Mouse (Mus musculus) CD4-positive helper T cell, adult 2 months (primary cell): ENCODE results near the gene Mgat3.

ENCODE experiments used
- DNase-seq: peaks from one replicate; pipeline ENCODE4 v3.0.0-alpha.2; 2012; ENCODE audit warnings: low read depth, missing footprints, low spot score

Mgat3 gene

DNA sequence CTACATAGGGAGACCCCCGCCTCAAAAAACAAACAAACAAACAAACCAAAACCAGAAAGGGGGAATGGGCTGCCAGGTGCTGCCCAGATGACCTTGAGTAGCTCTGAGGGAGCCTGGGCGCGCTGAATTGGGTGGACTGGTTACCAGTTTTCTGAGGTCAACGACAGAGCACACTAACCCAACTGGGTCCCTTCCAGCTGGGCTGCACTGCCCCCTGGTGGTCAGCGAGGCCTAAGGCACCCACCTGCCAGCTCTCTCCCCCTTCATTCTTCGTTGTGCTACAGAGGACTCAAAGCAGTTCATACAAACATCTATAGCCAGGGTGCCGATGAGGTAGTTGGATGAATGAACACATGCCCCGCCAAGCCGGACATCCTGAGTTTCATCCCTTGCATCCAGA is 51.7 kb downstream of the Mgat3 start:
- peak; percentile 82 for DNase-seq

DNA sequence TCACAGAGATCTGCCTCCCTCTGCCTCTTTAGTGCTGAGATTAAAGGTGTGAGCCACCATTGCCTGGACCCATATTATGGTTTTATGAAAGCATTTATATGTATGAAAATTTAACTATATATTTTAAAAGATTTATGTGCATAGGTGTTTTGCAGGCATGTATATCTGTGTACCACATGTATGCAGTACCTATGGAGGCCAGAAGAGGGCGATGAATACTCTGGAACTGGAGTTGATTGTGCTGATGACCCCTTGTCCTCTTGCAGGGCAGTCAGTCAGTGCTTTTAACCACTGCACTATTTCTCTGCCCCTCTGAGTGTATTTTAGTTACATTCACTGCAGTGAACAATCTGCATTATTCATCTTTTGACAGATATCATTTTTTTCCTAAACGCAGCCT is 52.3 kb downstream of the Mgat3 start:
- DNase-seq: peak; percentile 67

DNA sequence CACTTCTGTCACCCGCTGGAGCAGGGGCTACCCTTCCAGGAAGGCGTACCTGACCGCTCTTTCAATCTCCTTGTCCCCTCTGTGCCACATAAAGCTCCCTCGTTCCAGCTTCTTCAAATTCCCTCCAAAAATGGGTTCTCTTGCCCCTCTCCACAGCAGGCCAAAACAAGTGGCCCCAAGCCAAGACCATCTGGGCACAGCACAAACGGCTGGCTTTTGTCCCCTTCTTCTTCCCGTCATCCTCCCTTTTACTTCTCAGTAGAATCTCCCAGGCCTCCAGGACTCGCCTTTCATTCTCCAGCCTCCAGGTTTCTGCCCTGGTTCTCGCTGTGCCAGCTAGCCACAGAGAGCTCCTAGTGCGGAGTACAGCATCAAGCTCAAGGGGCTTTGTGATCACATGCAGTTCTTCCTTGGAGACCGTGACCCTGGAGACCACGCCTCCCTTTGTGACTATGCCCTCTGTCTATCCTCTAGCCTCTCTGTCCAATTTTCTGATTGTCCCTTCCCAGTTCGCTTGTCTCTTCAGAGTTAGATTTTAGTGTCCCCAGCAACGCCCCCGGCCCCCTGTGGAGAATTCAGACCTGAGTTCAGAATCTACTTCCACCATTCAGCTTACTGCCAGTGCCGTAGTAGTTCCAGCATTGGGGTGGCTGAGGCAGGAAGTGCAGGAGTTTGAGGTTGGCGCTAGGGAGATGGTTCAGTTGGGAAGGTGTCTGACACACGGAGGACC is 54.7 kb downstream of the Mgat3 start:
- no peak for DNase-seq

DNA sequence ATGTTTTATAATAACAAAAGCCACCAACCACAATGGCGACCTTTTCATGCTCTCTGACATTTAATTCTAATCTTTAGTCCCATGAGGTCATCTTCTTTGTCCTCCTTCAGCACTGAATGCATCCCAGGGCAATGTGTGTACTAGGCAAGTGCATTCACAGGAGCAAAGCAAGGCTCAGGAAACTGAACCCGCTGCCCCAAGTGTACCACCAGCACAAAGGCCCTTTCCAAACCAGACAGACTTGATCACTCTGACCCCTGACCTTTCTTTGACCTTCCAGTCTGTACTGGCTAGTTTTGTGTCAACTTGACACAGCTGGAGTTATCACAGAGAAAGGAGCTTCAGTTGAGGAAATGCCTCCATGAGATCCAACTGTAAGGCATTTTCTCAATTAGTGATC is 58.8 kb downstream of the Mgat3 start:
- no peak for DNase-seq

DNA sequence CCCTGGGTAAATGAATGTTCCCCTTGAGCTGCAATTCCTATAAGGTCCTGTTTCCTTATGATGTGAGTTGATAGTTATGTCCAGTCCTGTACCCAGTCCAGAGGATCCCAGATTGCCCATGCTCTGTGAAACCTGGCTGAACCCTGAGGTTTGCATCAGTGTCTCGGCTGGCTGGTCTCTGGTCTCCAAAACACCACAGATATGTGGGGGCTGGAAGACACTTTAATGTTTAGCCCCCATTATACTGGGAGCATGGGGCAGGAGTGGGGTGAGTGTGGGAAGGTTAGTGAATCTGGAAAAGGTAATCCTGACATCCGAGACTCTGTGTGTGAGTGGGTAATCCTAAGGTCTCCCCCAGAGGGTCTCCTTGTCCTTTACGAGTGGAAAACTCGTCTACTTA is 59.5 kb downstream of the Mgat3 start:
- DNase-seq: no peak

DNA sequence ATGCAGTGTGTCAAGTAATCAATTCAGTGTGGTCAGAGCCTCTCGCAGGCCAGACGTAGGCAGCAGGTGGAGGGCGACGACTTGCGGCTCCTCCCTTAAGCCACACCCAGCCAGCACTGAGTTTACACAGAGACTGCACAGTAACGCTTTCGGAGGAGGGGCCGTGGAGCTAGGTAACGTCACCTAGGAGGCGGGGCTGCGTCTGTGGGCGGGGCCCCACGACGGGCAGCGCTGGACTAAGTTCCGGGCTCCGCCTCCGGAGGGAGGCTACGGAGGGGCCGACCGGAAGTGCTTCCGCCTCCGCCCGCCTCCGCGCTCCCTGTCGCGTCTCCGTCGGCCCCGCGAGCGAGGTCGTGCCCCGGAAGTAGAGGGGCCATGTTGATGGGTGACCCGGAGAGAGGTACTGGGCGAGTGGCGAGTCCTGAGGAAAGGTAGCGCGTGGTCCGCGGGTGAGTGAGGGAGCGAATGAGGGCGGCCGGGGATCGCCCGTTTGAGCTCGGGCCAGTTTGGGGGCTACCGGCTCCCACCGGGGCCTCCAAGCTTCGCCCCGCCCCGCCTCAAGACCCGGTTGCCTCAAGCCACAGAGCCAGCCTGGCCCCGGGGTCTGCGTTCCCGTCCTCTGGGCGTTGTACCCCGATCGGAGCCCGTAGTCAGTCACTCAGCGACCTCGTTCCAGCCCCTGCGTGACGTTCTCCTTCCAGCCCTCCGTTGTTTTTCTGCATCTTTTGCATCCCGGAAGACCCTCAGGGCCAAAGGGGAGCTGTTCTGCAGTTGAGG is 60.4 kb downstream of the Mgat3 start, which contains the start of gene Mief1:
Mief1 (plus strand) TSS at position 286 of the 777 bp plus-strand sequence.
- DNase-seq: peak; percentile 100

DNA sequence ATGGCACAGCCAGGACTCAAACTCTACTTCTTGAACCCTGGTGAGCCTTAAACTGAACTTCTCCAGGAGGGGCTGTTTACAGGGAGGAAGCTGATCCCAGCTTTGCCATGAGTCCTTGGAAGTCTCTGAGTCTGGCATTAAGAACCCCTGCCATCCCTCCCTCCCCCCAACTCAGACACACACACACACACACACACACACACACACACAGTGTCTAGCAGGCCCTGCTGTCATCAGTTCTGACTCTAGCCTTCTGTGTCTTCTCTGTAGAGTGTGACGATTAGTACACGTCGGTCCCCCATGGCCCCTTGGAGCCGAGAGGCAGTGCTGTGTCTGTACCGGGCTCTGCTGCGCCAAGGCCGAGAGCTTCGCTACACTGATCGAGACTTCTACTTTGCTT is 62.0 kb downstream of the Mgat3 start, which contains the start of gene AC140267.1:
AC140267.1 (plus strand) TSS at position 301 of the 400 bp plus-strand sequence.
- no peak for DNase-seq

DNA sequence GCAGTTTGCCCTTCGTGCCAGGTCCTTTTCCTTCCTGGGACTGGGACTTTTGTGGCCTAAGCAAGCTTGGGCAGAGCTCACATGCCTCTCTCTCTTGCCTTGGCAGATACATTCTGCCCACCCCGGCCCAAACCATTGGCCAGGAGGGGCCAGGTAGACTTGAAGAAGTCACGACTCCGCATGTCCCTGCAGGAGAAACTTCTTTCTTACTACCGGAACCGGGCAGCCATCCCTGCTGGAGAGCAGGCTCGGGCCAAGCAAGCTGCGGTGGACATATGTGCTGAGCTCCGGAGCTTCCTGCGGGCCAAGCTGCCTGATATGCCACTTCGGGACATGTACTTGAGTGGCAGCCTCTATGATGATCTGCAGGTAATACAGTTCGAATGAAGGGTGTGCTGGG is 74.6 kb downstream of the Mgat3 start:
- no peak for DNase-seq

DNA sequence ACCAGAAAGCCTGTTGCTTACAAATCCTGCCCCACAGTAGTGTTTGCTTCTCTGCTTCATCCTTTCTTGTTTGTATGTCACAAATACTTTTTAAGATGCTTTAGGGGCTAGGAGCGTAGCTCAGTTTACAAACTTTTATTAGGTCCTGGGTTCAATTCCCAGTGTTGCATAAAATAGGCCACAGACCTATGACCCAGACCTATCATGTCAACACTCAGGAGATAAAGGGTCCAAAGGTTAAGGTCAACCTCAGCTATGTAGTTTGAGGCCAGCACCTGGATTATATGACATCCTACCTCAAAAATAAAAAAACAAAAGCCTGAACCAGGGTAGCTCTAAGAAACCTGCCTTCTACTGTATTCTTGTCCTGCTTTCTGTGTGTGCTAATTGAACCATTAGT is 75.1 kb downstream of the Mgat3 start:
- DNase-seq: no peak

DNA sequence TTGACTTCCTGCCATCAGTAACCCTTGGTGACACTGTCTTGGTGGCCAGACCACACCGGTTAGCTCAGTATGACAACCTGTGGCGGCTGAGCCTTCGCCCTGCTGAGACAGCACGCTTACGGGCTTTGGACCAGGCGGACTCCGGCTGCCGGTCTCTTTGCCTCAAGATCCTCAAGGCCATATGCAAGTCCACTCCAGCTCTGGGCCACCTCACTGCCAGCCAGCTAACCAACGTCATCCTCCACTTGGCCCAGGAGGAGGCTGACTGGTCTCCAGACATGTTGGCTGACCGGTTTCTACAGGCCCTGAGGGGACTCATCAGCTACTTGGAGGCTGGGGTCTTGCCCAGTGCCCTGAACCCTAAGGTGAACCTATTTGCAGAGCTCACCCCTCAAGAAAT is 76.2 kb downstream of the Mgat3 start:
- DNase-seq: no peak

DNA sequence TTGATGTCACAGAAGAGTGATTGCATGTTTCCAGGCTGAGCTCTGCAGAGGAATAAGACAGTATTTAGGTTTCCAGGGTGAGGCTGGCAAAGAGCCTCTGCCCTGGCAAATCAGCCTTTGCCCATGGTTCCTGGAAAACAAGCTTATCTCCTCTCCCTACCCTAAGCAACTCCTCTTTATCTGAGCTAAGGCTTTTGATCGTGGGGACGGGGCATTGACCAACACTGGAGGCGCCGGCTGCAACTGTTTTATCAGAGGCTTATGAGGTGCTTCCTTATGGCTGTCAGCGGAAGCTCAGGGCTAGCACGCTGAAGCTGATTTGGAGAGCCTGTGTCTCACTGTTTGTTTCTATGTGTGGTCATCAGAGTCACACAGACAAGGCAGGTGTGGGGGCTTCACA is 77.1 kb downstream of the Mgat3 start:
- DNase-seq: no peak

DNA sequence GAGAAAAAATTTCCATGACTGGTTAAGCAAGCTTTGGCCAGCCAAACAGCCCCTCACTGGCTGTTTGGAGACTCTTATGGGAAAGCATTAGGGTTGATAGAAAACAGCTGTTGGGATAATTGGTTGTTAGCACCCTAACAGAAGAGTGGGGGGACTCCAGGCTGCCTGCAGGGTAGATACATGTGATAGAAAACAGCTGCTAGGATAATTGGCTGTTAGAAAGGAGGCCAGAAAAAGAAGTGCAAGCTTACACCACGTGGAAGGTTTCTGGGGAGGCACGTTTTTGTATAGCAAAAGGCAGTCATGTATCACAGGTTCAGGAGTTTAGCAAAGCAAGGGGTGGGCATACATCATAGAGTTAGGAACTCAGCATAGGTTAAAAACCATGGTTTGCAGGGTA is 80.0 kb downstream of the Mgat3 start:
- DNase-seq: no peak

DNA sequence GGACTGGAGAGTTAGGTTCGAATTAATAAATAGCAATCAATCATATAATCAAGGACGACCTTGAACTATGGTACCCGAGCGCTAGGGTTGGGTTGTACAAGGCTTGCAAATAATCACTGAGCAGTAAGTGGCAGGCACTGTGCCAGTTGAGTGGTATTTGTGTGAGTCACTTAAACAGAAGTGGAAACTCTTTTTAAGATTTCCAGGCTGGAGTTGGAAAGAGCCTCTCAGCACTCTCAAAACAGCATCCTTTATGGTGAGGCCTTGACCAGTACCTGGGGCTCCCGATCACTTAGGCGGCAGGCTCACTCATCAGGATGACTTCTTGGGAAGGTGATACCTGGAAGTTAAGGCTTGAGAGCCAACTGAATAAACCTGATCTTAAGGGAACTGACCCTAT is 80.7 kb downstream of the Mgat3 start:
- peak; percentile 31 for DNase-seq

DNA sequence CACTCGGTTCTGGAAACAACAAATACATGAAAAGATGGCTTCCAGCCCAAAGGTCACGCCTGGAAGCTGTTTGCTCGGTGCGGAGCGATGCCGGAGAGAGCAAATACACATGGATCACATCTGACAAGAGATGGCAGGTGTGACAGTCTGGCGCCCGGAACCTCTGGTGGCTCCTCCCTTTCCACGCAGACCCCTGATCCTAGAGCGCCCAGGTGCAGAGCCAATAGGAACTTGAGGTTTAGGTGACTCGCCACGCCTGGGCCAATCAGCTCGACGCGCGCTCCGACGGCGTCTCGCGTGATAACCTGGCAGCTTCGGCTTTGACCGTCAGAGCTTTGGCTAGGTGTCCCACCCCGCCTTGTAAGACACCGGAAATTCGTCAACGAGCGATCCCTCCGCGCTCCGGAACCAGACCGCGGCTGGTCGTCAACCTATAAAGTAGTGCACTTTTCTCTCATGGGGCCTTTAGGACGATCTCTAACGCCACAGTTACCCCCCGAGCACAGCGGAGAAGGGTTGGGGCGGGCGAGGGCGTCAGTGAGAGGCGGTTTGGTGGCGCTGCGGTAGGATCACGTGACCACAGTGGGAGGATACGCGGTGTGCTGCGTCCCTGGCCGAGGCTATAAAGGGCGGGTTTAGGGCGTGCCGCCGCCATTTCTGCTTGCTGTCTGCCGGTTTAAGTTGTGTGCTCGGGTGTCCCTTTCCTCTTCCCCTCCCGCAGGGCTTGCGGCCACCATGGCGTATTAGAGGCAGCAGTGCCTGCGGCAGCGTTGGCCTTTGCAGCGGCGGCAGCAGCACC is 81.5 kb downstream of the Mgat3 start, which contains the start of gene Atf4:
Atf4 (plus strand) TSS at position 338 of the 799 bp plus-strand sequence.
- peak; percentile 100 for DNase-seq

DNA sequence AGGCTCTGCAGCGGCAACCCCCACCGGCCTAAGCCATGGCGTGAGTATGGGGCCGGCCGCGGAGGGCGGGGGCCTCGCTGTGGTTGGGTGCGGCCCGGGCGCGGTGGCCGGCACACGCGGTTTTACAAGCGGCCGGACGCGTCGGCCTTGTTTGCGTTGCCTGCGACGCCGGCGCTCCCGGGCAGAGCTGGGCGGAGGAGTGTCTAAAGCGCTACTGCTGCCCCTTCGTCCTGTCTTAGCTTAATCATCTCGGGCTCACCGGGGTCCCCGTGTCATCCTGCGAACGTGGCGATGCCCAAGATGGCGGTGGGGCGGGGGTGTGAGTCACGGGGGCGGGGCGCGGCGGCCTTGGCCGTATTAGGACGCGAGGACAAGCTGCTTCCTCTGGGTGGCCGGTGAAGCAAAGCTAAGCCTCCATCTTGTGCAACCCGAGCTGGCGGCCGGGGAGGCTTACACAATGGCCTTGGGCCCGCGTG is 82.2 kb downstream of the Mgat3 start:
- peak; percentile 80 for DNase-seq

DNA sequence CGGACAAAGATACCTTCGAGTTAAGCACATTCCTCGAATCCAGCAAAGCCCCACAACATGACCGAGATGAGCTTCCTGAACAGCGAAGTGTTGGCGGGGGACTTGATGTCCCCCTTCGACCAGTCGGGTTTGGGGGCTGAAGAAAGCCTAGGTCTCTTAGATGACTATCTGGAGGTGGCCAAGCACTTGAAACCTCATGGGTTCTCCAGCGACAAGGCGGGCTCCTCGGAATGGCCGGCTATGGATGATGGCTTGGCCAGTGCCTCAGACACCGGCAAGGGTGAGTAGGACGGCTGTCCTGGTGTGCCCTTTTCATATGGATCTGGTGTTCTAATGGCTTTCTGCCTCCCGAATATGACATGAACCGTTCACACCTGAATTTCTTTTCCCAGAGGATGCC is 82.7 kb downstream of the Mgat3 start:
- DNase-seq: no peak

DNA sequence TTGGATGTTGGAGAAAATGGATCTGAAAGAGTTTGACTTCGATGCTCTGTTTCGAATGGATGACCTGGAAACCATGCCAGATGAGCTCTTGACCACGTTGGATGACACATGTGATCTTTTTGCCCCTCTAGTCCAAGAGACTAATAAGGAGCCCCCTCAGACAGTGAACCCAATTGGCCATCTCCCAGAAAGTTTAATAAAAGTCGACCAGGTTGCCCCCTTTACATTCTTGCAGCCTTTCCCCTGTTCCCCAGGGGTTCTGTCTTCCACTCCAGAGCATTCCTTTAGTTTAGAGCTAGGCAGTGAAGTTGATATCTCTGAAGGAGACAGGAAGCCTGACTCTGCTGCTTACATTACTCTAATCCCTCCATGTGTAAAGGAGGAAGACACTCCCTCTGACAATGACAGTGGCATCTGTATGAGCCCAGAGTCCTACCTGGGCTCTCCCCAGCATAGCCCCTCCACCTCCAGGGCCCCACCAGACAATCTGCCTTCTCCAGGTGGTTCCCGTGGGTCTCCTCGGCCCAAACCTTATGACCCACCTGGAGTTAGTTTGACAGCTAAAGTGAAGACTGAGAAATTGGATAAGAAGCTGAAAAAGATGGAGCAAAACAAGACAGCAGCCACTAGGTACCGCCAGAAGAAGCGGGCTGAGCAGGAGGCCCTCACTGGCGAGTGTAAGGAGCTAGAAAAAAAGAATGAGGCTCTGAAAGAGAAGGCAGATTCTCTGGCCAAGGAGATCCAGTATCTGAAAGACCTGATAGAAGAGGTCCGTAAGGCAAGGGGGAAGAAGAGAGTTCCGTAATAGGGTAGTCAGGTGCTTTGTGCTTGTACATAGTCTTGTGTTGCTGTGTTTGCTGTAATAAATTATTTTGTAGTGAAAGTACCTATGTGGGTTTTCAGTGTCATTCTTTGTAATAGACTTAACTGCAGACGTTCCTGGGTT is 83.4 kb downstream of the Mgat3 start:
- DNase-seq: peak; percentile 27

DNA sequence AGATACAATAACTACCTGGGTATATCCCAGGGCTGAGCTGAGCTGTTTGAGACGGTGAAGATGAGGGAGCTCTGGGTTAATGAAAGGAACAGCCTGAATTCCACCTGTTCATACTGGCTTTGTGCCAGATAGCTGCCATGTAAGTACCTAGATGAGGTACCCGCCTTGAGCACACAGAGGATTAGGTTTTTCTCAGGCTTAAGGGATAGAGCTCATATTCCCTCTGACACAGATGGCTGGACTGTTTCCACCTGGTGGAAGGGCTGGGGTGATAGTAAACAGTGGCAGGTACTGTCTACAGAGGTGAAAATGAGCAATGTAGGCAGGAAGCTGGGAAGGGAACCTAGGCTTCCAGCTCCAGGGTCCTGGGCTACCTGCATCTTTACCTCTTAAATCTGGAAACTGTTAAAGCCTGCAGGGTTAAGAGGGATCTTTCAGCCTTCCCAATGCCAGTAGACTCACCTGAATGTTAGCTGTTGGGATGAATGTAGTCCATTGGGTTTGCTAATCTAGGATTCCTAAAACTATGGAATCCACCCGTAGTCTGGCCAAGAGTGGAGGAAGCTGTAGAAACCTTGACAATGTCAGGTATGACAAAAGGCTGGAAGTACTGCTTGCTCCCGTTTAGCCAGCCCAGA is 84.2 kb downstream of the Mgat3 start:
- peak; percentile 49 for DNase-seq

DNA sequence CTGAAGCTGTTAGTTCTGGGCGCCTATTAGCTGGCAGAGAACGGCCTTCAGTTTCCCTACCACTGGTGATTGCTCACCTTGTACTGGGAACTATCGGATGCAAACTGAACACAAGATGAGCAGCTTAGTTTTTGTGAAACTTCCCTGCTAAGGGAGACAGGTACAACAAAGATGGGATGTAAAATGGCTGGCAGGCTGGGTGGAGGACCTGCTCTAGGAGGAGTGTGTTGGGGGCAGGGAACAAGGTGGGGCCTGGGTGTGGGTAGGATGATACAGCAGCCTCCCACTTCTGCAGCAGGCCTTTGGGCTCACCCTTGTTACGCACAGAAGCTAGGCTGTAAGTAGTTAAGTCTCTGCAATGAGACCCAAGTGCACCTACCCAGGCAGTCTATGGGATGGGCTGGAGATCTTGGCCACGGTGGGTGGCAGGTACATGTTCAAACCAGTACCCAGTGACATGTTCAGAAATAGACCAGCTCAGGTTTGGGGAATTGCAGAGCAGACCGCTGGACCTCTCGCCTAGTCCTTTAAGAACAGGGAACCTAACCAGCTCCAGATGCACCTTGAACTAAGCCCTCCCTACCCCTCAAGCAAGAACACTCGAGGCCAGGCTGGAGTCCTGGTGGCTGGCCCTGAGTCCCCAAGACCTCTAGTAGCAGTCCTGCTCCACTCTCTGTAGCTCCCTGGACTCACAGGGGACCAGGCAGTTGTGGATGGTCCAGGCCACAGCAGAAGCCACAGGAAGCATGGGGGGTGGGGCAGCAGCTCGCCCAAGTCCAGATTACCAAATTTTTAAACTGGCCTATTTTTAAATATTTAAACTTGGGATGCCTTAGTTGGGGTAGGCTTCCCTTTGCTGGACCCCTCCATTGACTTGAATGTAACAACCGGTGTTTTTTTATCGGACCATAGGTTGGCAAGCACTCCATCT is 85.0 kb downstream of the Mgat3 start:
- peak; percentile 46 for DNase-seq
